Mouse (Mus musculus) T-helper 2 cell (primary cell): ENCODE measurements at regions not wholly inside any gene's neighbourhood (a gene's known extent, or its start where the extent isn't known, plus 50 kb on each side); places are given as distances from the start of the nearest gene placed in this dataset.

Experiments used
- in situ Hi-C: fragments of 300-600 bp; cut with MboI, MseI; formaldehyde crosslinking; loops from one replicate; pipeline ENCODE4 v1.15.1; 2025; ENCODE audit warnings: high pct_unique_total_duplicates

DNA sequence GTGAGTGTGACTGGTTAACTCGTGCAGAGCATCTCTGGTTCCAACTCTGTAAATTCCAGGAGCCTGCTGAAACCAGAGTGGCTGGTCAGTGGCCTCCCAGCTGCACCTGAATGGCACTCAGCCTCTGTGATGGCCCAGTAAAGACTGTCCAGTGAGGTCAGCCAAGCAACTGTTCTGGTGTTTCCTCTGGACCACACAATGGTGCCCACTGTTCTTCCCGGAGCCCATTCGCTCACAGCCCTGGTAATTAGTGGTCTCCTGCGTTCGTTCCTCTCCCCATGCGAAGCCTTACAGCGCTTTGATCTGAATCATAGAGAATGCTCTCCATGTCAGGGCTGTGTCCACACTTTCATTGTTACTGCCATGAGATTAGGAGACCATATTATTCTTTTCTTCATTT, 75.5 kb downstream of the Enkur start:
- in situ Hi-C loops: no loop called here

DNA sequence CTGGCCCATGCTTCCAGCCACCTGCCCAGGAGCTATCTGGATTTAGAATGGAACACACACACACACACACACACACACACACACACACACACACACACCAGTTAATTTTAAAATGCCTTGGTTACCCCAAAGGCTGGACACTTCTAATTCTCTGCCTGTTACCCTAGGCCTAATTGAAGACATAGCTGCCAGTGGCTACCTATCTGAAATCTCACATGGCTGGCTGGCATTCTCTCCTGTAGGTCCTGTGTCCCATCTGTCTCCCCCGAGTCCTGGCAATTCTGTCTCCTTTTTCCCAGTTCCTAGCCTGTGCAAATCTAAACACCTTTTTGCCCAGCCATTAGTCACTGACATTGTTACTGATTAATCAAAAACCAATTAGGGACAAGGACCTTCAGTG, 78.6 kb downstream of the Enkur start:
- in situ Hi-C loops: no loop called here

DNA sequence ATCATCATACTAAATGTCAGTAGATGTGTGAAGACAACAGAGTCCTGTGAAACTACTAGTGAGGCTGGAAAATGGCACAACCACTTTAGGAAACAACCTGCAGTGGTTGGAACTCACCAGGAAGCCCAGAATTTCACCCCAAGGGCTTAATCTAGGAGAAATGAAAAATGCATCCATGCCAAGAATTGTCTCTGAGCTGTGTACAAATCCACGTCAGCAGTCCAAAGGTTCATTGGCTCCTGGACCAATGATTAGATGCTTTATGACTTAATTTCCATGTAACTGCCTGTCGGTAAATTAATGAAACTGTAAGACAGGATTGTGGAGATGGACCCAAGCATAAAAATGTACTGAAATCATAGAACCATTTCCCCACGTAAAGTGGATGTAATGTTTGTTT, 82.7 kb downstream of the Enkur start:
- in situ Hi-C loops: no loop called here

DNA sequence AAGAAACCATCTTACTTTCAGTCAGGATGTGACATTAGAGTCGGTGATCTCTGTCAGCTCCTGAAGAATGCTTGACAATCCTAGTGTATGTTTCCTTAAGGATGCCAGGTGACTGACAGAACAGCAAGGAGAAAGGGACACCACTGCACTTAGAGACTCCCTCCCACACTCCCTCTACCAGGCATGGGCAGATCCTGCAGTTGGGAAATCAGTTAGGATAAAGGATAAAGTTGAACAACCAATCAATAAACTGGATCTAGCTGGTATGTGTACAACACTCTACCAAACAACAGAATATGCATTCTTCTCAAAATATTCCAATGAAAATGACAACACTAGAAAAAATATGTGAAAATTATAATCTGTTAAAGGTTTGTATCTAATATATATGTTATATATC, 83.5 kb downstream of the Enkur start:
- in situ Hi-C loops: no loop called here

DNA sequence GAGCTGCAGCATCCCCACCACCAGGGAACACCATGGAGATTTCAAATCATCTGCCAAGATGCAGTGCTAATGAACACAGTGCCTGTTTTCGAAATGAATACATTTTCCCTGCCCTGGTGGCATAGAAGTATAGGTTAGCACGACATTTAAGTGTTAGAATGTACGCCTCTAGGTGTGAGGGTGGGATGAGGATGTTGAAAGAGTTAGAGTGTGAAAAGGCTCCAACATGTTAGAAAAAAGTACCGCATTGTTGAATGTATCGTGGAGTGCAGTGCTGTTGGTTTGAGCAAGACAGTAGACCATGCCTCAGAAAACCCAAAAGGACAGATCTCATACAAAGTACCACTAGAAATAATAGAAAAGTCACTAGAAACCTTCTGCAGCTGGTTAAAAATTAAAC, 88.3 kb downstream of the Enkur start:
- in situ Hi-C loops: no loop called here

DNA sequence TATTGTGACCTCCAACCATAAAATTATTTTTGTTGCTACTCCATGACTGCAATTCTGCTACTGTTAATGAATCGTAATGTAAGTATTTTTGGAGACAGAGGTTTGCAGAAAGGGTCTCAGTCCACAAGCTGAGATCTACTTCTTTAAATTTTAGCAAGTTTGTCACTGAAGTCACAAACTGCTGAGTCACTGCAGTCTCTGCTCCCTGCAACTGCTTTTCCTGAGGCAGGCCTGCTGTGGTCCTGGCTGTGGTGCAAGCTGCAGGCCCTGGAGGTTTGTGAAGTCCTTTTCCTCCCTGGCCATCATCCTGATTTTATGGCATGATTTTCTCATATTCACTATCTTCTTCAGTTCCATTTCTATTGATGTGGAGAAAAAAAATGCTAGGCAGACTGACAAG, 93.6 kb downstream of the Enkur start:
- in situ Hi-C loops: no loop called here

DNA sequence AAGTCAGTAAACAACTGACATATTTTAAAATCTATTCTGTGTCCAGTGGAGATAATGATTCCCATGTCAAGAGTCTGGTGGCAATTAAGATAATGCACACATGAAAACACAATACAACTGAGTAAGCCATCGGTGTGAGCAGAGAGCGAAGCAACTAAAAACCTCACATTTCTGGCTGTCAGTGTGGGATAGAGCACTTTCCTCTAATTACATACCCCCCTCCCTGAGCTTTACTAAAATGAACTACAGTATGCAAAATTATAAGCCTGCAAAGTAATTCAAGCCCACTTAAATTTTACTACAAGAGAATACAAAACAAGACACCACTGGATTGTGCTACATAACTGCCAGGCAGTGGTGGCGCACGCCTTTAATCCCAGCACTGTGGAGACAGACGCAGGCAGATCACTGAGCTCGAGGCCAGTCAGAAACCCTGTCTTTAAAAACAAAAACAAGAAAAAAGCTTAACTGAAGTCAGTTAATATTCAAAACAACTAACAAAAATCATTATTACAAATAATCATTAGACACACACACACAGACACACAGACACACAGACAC, 104.8 kb downstream of the Enkur start:
- in situ Hi-C loops: no loop called here

DNA sequence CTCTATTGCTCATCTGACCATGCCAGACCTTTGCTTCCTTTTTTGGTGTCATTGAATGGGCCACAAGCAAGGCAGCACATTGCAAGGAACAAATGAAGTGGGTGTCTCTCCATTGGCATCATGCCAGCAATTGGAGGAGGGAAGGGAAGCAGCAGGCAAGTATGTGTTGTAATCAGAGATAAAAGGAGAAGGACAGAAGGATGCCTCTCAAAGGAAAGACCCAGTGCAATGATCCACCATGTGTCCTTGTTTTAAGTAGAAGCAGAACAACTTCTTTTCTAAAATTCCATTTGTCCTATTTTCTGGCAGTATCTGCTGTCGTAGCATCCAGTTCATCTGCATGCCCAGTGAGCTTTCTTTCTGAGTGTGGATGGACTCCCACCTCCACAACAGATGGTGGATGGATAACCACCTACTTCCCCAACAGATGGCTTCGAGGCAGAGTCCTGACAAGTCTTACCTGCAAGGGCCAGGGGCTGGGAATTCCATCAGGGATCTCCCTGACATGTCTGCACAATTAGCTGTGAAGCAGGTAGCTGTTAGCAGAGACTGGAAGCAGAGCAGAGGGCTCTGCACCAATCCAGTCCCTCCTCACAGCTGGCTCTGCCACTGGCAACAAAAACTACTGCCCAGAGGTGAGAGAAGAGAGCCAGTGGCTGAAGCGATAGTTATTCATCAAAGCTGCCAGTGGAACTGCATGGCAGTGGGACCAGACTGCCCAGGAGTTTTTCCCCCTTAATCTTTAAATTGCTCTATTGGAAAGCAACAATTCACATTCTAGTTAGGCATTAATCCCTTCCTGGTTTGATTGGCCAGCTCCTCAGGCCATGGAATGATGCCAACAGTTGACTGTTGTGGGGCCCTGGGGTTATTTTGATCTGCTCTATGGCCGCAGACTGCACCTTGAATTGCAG, 113.8 kb downstream of the Enkur start:
- in situ Hi-C loops: loop anchor here (10.0 kb wide), 1 partner anchor 1463 kb away; no protein-coding TSS in a partner anchor

DNA sequence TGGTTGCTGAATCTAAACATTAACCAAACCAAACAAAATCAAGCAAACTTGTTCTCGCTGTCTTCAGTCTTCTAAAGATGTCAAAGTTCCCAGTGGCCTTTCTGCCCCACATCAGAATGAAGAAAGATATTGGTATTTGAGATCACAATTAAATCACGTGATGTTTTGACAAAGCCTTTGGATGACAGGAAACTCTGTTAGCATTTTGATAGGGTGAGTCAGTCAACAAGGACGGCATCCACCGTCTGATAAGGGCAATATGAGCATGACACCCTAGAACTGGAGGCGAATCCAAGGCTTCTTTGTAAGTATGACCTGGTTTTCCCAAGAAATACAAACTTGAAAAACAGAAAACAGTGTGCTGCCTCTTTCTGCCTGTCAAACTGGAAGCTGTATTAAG, 116.8 kb upstream of the Arhgap21 start:
- in situ Hi-C loops: no loop called here

DNA sequence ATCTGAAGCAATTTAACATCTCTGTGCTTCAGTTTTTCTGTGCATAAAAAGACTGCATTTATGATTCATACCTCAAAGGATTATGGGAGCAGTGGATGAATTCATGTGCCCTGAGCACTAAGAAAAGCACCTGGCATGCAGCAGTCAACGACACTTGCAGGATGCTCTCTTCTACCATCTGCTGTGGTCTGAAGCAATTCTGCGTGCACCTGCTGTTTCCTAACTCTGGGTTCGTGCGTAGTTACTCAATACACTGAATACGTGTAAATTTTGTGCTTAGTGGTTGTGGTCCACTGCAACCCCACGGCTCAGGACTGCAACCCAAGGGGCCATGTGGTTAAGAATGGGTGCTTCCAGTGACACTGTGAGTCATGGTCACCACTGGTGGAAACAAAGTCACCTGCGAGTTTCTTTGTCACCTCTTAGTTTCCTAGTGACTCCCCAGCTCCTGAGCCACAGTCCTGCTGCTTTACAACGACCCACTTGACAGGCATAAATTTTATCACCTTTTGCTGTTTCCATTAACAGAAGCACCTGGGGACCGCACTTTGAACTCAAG, 98.7 kb upstream of the Arhgap21 start:
- in situ Hi-C loops: no loop called here

DNA sequence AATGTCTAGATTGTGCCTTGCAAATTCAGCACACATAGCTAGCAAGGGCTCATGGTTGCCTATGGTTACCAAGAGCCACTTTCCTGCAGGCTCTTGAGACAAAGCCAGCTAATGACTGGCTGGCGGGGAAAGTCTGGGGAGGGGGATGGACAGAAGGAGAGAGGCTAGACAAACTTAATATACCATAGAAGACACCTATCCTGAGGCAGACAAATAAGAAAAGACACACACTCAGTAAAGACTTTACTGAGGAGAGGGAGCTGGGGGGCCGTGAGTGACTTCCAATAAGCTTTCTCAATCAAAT, 91.6 kb upstream of the Arhgap21 start:
- in situ Hi-C loops: no loop called here

DNA sequence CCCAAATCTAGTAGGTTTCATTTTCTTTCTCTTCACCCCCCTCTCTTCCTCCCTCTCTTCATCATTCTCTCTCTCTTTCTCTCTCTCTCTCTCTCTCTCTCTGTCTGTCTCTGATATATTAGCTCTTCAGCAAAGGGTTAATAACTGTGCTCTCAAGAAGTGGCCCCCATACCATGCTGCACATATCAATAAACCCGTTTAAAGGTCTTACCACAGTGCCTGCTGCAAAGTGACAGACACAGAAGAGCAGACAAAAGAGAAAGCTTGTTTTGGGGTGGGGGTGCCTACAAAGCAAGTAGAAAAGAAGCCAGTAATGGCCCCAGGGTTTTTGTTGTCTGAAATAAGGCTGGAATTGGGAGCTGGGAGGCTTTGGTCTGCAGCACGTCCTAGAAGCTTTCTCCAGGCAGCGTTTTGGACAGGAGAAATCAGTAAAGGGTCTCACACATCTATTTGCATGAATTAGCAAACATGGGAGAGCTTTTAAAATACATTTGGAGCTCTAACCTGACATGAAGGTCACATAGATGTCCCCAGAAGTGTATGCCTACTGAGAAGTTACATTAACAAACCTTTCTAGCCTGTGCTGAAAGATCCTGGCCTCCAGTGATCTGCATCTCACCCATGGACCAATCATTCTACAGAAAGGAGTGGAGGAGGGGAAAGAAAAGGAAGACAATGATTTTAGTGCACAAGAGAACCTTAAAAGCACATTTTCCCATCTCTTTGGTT, 91.1 kb upstream of the Arhgap21 start:
- in situ Hi-C loops: no loop called here

DNA sequence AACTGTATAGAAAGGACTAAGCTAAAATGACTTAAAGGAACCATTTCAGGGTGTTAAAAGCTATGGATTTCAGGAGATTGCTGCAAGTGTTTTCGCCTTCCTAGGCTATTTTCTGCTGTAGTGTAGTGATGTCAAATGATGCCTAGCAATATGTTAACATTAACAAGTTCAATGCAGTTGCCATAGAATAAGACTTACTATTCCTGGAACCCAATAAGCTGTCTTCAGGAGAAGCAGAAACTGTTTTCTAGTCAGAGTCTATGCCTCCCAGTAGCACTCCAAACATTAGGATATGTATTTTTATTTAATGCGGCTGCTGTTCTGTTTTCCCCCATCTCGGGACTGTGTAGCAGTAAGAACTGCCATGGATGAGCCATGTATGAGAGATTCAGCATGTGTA, 90.3 kb upstream of the Arhgap21 start:
- in situ Hi-C loops: no loop called here

DNA sequence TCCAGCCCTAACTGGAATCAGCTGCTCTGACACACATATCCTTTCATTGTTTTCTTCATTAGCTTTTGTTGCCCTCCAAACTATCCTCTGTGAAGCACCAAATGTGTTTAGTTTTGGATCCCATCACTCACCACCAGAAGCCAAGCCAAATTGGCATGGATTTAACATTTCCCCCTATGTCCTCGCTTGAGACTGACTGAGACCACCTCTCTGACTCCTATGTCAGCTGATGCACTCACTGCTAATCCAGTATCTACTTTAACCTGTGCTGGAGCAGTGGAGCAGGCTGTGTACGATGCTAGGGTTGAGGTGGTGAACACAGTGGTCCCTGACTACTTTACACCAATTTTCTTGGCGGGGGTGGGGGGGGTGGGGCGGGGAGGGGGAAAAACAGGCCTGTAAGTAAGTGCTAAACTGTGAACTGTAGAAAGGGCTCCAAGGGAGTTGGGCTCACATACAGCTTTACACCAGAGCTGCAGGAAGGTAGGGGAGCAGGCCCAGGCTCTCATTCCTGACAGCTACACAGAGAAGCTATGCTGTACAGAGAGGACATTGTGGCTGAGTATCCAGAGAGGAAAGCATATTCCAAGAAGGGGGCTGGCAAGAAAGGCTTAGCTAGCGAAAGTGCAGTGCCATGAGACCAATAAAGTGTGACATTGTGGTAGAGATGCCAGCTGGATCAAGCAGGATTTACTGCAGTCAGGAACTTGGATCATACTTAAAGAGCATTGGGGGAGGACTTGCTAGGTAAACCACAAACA, 87.9 kb upstream of the Arhgap21 start:
- in situ Hi-C loops: no loop called here

DNA sequence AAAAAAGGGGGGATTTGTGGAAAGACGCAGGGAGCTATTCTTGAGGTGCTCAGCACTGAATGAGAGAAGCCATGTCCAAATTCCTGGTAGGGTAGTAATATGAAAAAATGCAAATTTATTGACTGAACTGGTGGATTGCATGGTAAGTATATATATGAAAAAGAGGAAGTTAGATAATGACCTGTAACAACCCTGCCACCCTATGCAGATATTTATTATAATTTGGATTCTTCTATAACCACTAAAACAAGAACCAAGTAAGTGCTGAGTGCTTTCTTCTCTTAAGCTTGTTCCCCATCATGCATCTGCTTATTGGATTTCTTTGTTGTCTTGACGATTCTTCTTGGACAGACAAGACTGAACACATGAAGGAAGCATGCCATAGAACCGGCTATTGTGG, 86.7 kb upstream of the Arhgap21 start:
- in situ Hi-C loops: no loop called here

DNA sequence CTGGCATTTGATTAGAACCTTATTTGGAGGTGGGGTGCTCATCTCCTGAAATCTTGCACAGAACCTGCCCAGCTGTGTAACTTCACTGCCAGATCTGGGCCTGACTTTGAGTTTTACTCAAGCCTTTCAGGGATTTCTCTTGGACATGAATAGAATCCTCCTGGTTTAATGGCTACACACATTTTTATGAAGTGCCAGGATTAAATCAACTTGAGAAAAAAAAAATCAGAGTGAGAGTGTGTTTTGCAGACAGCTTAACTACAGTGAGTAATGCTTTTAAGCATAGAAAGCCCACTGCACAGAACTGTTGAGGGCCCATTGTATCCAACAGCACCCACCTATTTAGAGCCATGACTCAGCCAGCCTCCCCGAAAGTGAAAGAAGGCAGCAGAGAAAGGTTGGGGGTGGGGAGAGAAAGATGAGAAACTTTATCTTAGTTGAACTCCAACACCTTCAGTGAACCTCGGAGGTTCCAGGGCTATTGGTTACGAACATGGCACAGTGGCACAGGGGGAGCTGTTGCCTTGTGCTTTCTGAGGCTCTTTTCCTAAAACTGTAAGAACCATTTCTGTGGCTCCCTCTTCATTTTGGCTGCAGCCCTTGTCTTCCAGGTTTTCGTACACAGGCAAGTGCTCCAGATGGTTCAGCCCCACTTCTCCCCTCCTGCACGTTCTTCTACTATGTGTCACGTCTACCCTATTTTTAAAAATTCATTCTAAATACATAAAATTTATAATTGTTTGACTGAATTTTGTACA, 85.8 kb upstream of the Arhgap21 start:
- in situ Hi-C loops: no loop called here

DNA sequence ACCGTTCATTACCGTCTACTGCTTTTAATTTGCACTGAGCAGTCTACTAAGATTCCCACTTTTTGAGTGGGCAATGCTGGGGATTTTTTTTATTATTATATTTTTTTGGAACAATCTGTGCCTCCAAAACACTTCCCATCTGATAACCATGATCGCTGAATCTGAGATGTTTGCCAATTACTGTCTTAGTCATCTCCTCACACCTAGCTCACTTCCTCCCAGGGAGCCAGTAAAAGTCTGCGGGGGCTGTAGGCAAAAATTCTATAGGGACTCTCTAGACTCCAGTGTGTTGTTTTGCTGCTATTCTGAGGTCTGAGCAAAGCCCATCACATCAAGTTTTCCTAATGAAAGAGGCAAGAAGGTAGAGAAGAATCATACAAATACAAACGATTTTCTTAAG, 84.9 kb upstream of the Arhgap21 start:
- in situ Hi-C loops: no loop called here

DNA sequence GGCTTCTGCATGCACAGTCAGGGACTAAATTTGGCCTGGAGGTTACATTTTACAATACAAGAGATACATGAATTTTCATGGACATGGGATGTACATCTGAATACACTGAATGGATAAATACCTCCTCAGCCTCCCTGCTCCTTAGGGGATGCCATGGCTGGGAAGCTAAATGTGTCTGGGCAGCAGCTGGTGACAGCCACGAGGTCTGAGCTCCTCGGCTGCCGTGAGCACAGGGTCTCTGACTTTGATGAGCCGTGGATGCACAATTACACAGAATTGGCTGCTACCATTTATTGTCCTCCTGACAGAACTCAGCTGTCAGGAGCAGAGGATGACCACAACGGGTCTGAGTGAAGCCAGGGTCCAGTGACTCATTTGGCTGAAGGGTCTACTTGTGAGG, 80.3 kb upstream of the Arhgap21 start:
- in situ Hi-C loops: no loop called here

DNA sequence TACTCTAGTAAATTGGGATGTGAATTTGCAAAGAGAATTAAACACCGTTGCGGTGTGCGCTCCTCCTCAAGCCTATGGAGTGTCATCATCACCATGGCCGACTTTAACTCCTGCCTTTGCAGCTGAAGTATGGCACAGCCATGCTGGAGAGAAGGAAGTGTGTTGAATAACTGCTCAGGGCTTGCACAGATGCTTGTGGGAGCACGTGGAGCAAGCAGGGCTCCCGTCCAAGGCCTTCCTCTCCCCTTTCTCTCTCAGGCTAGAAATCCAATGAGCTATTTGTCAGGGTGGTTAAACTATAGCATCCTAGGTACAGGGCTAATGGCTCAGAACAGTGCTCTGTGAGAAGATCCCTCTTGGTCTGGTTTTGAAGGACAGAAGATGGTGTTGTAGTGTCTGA, 79.5 kb upstream of the Arhgap21 start:
- in situ Hi-C loops: no loop called here

DNA sequence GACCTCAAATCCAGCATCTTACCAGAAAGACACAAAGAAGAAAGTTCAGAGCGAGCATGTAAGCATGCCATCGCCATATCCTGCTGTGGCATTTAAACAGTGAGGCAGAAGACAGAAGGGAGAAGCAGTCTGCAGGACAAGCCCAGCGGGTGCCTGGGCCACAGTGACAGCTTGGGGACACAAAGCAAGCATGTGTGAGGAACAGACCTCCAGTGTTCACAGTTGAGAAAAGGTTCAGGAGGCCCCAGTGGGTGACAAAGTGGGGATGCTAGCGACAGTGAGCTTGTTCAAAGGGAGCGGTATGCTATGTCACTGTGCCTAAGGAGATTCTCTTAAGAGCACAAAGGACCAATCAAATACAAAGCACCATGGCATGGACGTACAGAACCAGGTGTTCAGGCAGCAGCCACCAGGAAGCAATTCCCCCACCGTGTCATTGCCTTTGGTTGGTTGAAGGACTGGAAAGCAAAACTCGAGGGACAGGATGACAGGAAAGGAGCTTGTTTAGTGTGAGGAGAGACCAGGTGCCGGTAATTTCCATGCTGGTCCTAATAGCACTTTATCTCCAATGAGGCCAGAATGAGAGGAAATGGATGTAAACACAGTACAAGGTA, 77.9 kb upstream of the Arhgap21 start:
- in situ Hi-C loops: no loop called here

DNA sequence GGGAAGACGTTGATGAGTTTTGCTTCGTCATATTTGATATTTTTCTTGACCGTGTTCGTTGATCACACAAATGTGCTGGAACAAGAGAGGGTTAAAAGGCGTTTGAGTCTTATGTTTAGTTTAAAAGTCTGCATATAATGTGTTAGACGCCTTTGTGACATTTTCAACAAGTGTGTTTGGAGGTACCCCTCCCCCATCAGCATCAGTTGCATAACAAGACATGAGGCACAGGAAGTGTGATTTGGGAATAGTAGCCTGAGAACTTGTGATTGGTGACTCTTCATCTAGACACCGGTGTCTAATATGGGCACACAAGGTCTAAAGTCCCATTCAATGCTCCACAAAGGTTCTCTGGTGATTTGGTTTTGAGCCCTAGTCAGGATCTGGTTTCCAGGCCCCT, 76.1 kb upstream of the Arhgap21 start:
- in situ Hi-C loops: no loop called here
